Mouse (Mus musculus) C2C12 (cell line): ENCODE results near the gene Wsb1. TPM values are rescaled to one million over a fixed set of nuclear protein-coding genes. Genes with fewer than 3 reads are reported as not detected.

Experiments
- H3K27me3 ChIP-seq: one replicate; pipeline ENCODE4 v1.6.1; 2011; ENCODE audit not compliant: control insufficient read depth, insufficient read depth, insufficient read length
- H3K36me3 ChIP-seq: one replicate; pipeline ENCODE4 v1.6.1; 2011; ENCODE audit not compliant: control insufficient read depth, insufficient read depth
- H3K4me3 ChIP-seq: one replicate; pipeline ENCODE4 v1.5.1; 2011; ENCODE audit warnings: mild to moderate bottlenecking, control low read depth; ENCODE audit not compliant: poor library complexity, insufficient read depth, severe bottlenecking
- H3K79me2 ChIP-seq: one replicate; pipeline ENCODE4 v1.6.1; 2011; ENCODE audit not compliant: control insufficient read depth, insufficient read depth
- H3K79me3 ChIP-seq: one replicate; pipeline ENCODE4 v1.6.1; 2011; ENCODE audit warnings: low read depth, control low read depth
- H3ac ChIP-seq: one replicate; pipeline ENCODE3; 2011; ENCODE audit warnings: low read depth; ENCODE audit not compliant: control insufficient read depth, insufficient read length
- CEBPB ChIP-seq: IDR thresholded peaks from one replicate; pipeline ENCODE4 v1.6.1; 2011; ENCODE audit warnings: low read depth, mild to moderate bottlenecking, control low read depth, moderate library complexity
- CTCF ChIP-seq: IDR thresholded peaks from one replicate; pipeline ENCODE4 v1.5.1; 2011; ENCODE audit not compliant: control insufficient read depth, insufficient read depth, insufficient read length
- FOSL1 ChIP-seq: IDR thresholded peaks from one replicate; pipeline ENCODE4 v1.8.0; 2011; ENCODE audit warnings: mild to moderate bottlenecking, low read length; ENCODE audit not compliant: poor library complexity, insufficient read depth, severe bottlenecking
- MAX ChIP-seq: IDR thresholded peaks from one replicate; pipeline ENCODE4 v1.6.1; 2011; ENCODE audit warnings: mild to moderate bottlenecking, control low read depth
- MYOD1 ChIP-seq: IDR thresholded peaks from one replicate; pipeline ENCODE4 v1.6.1; 2011; ENCODE audit warnings: low read depth; ENCODE audit not compliant: control insufficient read depth, insufficient read length
- MYOG ChIP-seq: IDR thresholded peaks from one replicate; pipeline ENCODE4 v1.6.1; 2011; ENCODE audit not compliant: control insufficient read depth, insufficient read length; ENCODE audit errors: extremely low read depth
- USF1 ChIP-seq: IDR thresholded peaks from one replicate; pipeline ENCODE4 v1.6.1; 2011; ENCODE audit warnings: low read depth, mild to moderate bottlenecking, control low read depth, moderate library complexity
- polyA plus RNA-seq: library from polyadenylated mRNA; unstranded; fragments of >200 nt; fragmentation: generic; extraction: Trizol; gene quantifications from one replicate; pipeline ENCODE4 v1.2.1, GENCODE M21; 2012; ENCODE audit warnings: missing spikeins

The Wsb1 gene
- polyA plus RNA-seq, 1 experiment, result 38.5 TPM

DNA sequence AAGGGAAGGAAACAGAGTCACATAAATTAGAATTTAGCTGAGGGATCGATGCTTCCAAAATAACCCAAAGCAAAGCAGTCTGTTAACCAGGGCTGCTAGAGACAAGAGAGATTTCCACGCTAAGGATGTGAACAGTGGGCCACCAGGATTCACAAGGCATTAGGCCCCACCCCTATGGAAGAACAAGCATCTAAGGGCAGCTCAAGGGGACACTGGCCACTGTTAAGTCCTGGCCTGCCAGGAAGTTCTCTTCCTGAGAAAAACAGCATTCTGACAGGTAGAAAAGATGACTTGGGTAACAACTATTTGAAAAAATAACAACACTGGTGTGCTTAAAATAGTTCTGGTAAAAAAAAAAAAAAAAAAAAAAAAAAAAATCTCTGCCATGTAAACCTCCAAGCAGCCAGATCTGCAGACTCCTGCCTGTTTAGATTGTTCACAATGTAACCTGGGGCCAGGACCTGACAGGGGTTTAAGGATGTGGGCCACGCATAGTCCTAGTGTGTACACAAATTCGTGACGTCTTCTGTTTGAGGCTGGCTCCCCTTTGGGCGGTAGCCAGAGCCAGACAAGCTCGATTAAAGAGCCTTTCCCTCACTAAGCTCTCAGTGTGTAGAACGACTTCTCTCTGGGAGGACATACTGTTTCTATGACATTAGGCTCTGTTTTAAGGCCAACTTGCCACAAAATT is 35.4 kb downstream of the Wsb1 start:
- no peak for TF ChIP-seq MYOG
- no peak for TF ChIP-seq FOSL1
- TF ChIP-seq CEBPB, result no peak
- TF ChIP-seq MAX, result no peak
- TF ChIP-seq CTCF, result no peak
- no peak for TF ChIP-seq MYOD1
- TF ChIP-seq USF1, result no peak
- H3K36me3 ChIP-seq, result no peaks in the 10 kb centered on the region
- H3K27me3 ChIP-seq, result no peaks in the 10 kb centered on the region

DNA sequence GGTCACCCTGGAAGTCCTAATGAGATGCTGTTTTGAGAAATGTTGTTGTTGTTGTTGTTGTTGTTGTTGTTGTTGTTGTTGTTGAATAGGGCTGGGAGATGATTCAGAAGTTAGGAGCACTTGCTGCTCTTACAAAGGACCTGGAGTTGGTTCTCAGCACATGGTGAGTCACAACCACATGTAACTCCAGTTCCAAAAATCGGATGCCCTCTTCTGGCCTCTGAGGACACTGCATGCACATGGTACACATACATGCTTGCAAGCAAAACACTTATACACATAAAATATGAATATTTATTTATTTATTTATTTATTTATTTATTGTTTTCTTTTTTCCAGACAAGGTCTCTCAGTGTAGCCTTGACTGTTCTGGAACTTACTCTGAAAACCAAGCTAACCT is 36.4 kb downstream of the Wsb1 start:
- no peak overlapping the region for H3K4me3 ChIP-seq
- H3ac ChIP-seq, result no peak overlapping the region
- no peaks in the 10 kb centered on the region for H3K27me3 ChIP-seq
- no peaks in the 10 kb centered on the region for H3K79me2 ChIP-seq
- no peaks in the 10 kb centered on the region for H3K79me3 ChIP-seq
- H3K36me3 ChIP-seq, result no peaks in the 10 kb centered on the region
- no peak for TF ChIP-seq MAX
- no peak for TF ChIP-seq MYOD1
- TF ChIP-seq CEBPB, result no peak
- TF ChIP-seq USF1, result no peak
- TF ChIP-seq CTCF, result no peak
- TF ChIP-seq FOSL1, result no peak
- no peak for TF ChIP-seq MYOG

More for the DNA sequence above, 35.4 kb downstream of the Wsb1 start:
- no peak overlapping the region for H3K4me3 ChIP-seq
- no peak overlapping the region for H3ac ChIP-seq
- no peaks in the 10 kb centered on the region for H3K79me2 ChIP-seq
- H3K79me3 ChIP-seq, result no peaks in the 10 kb centered on the region

DNA sequence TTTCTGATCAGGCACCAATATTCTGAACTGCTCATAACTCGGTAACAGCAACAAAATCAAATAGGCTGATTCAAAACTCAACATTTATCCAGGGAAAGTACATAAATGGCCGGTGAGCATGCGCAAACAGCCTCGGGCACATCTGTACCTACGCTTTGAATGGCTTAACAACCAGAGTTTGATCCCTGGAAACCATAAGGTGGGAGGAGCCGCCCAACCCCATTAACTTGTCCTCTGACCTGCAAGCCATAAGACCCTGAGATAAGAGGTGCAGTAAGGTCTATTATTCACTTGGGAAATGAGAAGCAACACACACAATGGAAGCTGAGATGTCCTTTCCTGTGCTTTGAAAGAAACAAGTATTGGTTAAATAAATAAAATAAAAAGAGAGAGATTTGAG is 37.3 kb downstream of the Wsb1 start:
- no peaks in the 10 kb centered on the region for H3K79me2 ChIP-seq
- no peaks in the 10 kb centered on the region for H3K27me3 ChIP-seq
- no peak overlapping the region for H3ac ChIP-seq
- no peaks in the 10 kb centered on the region for H3K79me3 ChIP-seq
- H3K36me3 ChIP-seq, result no peaks in the 10 kb centered on the region
- H3K4me3 ChIP-seq, result no peak overlapping the region
- TF ChIP-seq CEBPB (no peak), FOSL1 (no peak), MYOG (no peak), MAX (no peak), CTCF (no peak), MYOD1 (no peak), USF1 (no peak)

DNA sequence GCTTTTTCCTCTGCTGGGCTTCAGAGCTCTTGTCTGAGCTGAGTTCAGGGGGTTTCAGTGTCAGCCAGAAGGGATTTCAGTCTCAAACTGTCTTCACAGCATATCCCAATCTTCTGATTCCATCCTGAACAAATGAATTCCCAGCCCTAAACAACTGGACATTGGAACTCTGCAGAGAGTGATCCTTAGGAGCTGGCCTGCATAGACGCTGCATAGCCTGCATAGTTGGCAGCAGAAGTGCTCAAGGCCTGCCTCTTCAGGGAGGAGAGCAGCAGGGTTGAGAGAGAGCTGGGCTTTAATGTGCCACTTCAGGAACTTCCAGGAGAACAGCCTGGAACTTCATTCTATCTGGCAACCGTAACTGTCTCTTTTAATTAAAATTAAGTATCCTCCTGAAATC is 38.9 kb downstream of the Wsb1 start:
- H3ac ChIP-seq, result no peak overlapping the region
- H3K4me3 ChIP-seq, result no peak overlapping the region
- no peaks in the 10 kb centered on the region for H3K36me3 ChIP-seq
- no peaks in the 10 kb centered on the region for H3K79me3 ChIP-seq
- H3K27me3 ChIP-seq, result no peaks in the 10 kb centered on the region
- no peaks in the 10 kb centered on the region for H3K79me2 ChIP-seq
- TF ChIP-seq FOSL1 (no peak), USF1 (no peak), MAX (no peak), MYOD1 (no peak), MYOG (no peak), CTCF (no peak), CEBPB (no peak)

DNA sequence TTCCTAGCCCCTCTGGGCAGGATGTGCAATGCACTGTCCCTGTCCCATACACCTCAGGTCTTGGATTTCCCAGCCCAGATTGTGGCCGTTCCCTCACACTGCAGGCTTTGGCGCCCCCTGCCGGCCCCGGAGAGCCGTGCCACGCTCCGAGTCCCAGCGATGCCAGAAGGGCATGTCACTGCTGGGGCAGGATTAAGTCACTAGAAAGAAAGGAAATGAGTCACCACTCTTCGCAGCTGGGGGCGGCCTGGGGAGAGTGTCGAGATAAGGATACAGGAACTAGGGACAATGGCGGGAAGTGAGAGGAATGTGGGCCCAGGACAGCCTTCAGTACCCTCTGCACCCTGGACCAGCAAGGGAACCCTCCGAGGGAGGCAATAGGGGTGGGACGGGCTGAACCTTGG is 40.5 kb downstream of the Wsb1 start:
- no peak overlapping the region for H3K4me3 ChIP-seq
- TF ChIP-seq MYOD1, result peak; percentile 66
- TF ChIP-seq MAX, result peak; percentile 94
- TF ChIP-seq USF1, result no peak
- TF ChIP-seq FOSL1, result peak; percentile 68
- peak; percentile 98 for TF ChIP-seq CTCF
- no peak for TF ChIP-seq CEBPB
- no peaks in the 10 kb centered on the region for H3K79me3 ChIP-seq
- no peaks in the 10 kb centered on the region for H3K27me3 ChIP-seq
- H3K36me3 ChIP-seq, result no peaks in the 10 kb centered on the region
- H3K79me2 ChIP-seq, result no peaks in the 10 kb centered on the region
- no peak overlapping the region for H3ac ChIP-seq

DNA sequence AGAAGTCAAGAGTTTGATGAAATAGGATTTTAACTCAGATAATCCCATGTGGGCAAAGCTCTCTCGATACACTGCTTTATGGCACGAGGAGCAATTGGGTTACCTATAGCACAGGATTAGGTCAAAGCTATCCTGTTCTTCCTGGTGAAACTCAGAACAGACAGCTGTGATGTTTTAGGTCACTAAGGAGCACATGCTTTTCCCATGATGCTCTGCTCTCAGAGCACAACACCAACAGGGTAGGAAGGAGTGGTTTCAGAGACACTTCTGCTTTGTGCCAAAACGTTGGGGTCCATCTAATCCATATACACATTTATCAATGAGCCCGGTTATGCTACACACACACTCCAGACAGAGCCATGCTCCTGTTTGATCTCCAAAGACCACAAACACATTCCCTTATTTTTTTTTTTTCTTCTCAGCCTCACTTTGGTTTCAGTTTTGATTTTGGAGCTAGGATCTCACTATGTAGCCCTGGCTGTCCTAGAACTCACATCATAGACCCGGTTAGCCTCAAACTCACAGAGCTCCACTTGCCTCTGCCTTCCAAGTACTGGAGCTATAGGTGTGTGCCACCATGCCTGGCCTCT is 44.5 kb downstream of the Wsb1 start:
- H3K36me3 ChIP-seq, result no peaks in the 10 kb centered on the region
- H3K79me3 ChIP-seq, result no peaks in the 10 kb centered on the region
- H3K27me3 ChIP-seq, result no peaks in the 10 kb centered on the region
- TF ChIP-seq CEBPB (no peak), MYOG (no peak), CTCF (no peak), USF1 (no peak), FOSL1 (no peak)
- no peaks in the 10 kb centered on the region for H3K79me2 ChIP-seq
- no peak overlapping the region for H3K4me3 ChIP-seq
- H3ac ChIP-seq, result no peak overlapping the region
